Mouse (Mus musculus) ovary, adult 18-20 months (tissue): ENCODE results near the gene Cars.
"Not testable (repeated sequence)": the region's sequence is repeated elsewhere in the genome, so short reads cannot be mapped to it uniquely, and the experiment has no call there.

Experiments
- DNase-seq: peaks from one replicate; pipeline ENCODE4 v3.0.0; 2022; ENCODE audit warnings: low spot score, mixed read lengths

The Cars gene

GRCm38 (mm10) chr7:143599428-143600230 lies at the start of gene Cars:
TSS of gene Cars (minus strand) at chr7:143600090.
- peak; percentile 92 for DNase-seq

GRCm38 (mm10) chr7:143649034-143649768 lies 49.3 kb upstream of the Cars start, which contains the start of gene Tnfrsf22:
TSS of gene Tnfrsf22 (minus strand) at chr7:143649661.
- peak; percentile 74 for DNase-seq

- not testable (repeated sequence) for DNase-seq
Measured at GRCm38 (mm10) chr7:143643949-143644348, 44.1 kb upstream of the Cars start.

- no peak for DNase-seq
Measured at GRCm38 (mm10) chr7:143636674-143637073, 36.8 kb upstream of the Cars start.

- no peak for DNase-seq
Measured at GRCm38 (mm10) chr7:143631503-143631902, 31.6 kb upstream of the Cars start.

- DNase-seq, result no peak
Measured at GRCm38 (mm10) chr7:143629501-143629900, 29.6 kb upstream of the Cars start.

- DNase-seq, result no peak
Measured at GRCm38 (mm10) chr7:143628540-143628939, 28.6 kb upstream of the Cars start, which contains the start of gene Tnfrsf26. TSS of gene Tnfrsf26 (minus strand) at chr7:143628722.

- no peak for DNase-seq
Measured at GRCm38 (mm10) chr7:143627555-143628286, 27.8 kb upstream of the Cars start.

- DNase-seq, result no peak
Measured at GRCm38 (mm10) chr7:143626178-143626577, 26.3 kb upstream of the Cars start.

GRCm38 (mm10) chr7:143625151-143625550 lies 25.3 kb upstream of the Cars start:
- DNase-seq, result no peak

- no peak for DNase-seq
Measured at GRCm38 (mm10) chr7:143624561-143624960, 24.7 kb upstream of the Cars start.

GRCm38 (mm10) chr7:143620951-143621350 lies 21.1 kb upstream of the Cars start:
- DNase-seq, result no peak

GRCm38 (mm10) chr7:143614404-143615135 lies 14.7 kb upstream of the Cars start:
- DNase-seq, result no peak

- no peak for DNase-seq
Measured at GRCm38 (mm10) chr7:143612215-143612614, 12.3 kb upstream of the Cars start.

GRCm38 (mm10) chr7:143605321-143605720 lies 5.4 kb upstream of the Cars start:
- DNase-seq, result no peak

- no peak for DNase-seq
Measured at GRCm38 (mm10) chr7:143604889-143605288, 5.0 kb upstream of the Cars start.

- DNase-seq, result no peak
Measured at GRCm38 (mm10) chr7:143601705-143602104, 1.8 kb upstream of the Cars start.

GRCm38 (mm10) chr7:143600231-143600740 lies 396 bp upstream of the Cars start:
- no peak for DNase-seq

- no peak for DNase-seq
Measured at GRCm38 (mm10) chr7:143594865-143595264, 5.0 kb downstream of the Cars start.

GRCm38 (mm10) chr7:143592255-143592654 lies 7.6 kb downstream of the Cars start:
- no peak for DNase-seq

- DNase-seq, result no peak
Measured at GRCm38 (mm10) chr7:143588006-143588405, 11.9 kb downstream of the Cars start.
